Mouse (Mus musculus): ENCODE measurements around the gene Casc4. TPM values are rescaled to one million over a fixed set of nuclear protein-coding genes. Genes with fewer than 3 reads are reported as not detected.
A peak's percentile ranks its signal among the peaks of the same experiment; 100 is the strongest.

Casc4 gene
- polyA plus RNA-seq, 1 experiment from 2014 or later, result 22.9 TPM

DNA sequence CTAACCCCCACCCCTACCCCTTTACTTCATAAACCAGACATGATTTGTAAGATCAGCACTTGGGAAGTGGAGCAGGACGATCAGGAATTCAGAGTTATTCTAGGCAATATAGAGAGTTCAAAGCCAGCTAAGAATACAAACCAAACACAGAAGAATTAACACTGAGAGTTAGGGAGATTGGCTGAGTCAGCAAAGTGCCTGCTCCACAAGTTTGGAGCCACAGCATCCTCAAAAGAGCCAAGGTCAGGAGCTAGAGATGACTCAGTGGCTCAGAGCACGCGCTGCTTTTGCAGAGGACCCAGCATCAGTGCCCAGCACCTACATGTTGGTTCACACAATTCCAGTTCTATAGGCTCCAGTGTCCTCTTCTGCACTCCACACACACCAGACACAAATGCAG lies 76.6 kb downstream of the Casc4 start:
- Histone ChIP-seq H3K36me3 (no peaks in the 10 kb centered on the region), H3K27ac (no peak overlapping the region), H3K4me3 (no peak overlapping the region), H3K4me2 (replicated peaks) (no peak overlapping the region), H3K9ac (no peak overlapping the region), H3K4me1 (no peaks in the 10 kb centered on the region), H3K27me3 (no peaks in the 10 kb centered on the region), H3K9me3 (no peaks in the 10 kb centered on the region)
- ATAC-seq (ENCODE audit: low FRiP score, low read depth), result no peak
- 77% methylated on average over 3 of the region's 3 CpGs for WGBS

DNA sequence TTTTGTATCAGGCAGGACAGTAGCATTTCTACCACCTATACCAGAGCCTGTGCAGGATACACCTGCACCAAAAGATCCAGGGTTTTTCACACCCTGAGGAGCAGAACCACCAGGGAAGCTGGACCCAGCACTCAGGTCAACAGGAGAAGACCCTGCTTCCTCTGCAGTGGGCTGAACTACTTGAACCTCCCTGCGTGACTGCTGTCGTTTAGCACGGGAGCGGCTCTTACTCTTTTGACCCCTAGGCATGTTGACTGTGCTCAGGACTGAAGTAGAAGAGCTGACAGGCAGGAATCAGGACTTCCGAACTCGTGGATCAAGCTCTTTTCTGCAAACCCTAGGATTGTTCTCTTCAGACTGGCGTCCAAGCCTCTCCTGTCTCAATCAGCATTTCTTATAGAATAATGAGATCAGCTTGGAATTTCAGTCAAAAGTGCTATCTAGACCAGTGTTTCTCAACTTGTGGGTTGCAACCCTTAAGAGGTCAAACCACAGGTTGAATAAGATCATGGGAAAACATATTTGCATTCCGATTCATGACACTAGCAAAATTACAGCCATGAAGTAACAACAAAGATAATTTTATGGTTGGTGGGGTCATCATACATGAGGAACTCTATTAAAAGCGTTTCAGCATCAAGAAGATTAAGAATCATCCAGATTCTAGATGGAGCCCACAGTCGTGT lies 88.3 kb downstream of the Casc4 start:
- WGBS, result 22% methylated on average over 10 of the region's 10 CpGs
- H3K4me2 ChIP-seq (replicated peaks), result peak overlapping the region; percentile 85
- H3K36me3 ChIP-seq, result peaks cover 2% of the 10 kb centered on the region; the same call in 1 of the 2 replicates
- peak overlapping the region; percentile 97 for H3K9ac ChIP-seq
- no peaks in the 10 kb centered on the region for H3K9me3 ChIP-seq
- no peak for ATAC-seq (ENCODE audit: low FRiP score, low read depth)
- H3K4me1 ChIP-seq, result peaks cover 21% of the 10 kb centered on the region
- H3K27ac ChIP-seq, result peak overlapping the region; percentile 94
- H3K27me3 ChIP-seq, result no peaks in the 10 kb centered on the region
- peak overlapping the region; percentile 97 for H3K4me3 ChIP-seq

DNA sequence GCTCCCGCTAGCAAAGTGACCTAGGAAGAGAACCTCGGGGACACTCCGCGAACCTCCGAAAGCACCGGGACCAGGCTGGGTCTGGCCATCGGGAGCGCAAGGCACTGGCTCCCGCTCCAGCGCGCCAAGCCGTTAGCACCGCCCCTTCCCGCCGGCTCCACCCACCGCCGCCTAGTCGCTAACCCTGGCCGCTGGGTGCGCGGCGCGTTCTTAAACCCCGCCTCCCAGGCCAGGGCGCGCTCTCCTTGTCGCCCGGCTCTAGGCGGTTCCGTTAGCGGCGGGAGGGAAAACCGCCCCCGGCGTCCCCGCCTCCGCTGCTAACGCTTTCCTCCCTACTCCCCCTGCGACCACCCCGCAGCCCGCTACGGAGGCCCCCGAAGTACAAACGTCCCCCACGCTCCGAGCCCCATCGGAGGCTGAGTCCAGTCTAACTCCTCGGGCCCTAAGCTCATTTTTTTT lies 89.0 kb downstream of the Casc4 start, which contains the start of the genes Ctdspl2 and Mageb3:
Ctdspl2 (plus strand) TSS at position 237 of the 459 bp plus-strand sequence.
Mageb3 (minus strand) TSS at position 328 of the 459 bp plus-strand sequence.
- peak within 1 kb of the TSS; percentile 97 for H3K4me3 ChIP-seq
- peak within 1 kb of the TSS; percentile 94 for H3K27ac ChIP-seq
- H3K4me2 ChIP-seq (replicated peaks), result peak within 1 kb of the TSS; percentile 85
- no peaks in the 10 kb centered on the region for H3K9me3 ChIP-seq
- H3K36me3 ChIP-seq, result peaks cover 7% of the 10 kb centered on the region; the same call in 1 of the 2 replicates
- no peaks in the 10 kb centered on the region for H3K27me3 ChIP-seq
- peak; percentile 96 for ATAC-seq (ENCODE audit: low FRiP score, low read depth)
- peak within 1 kb of the TSS; percentile 97 for H3K9ac ChIP-seq
- WGBS, result under 1% methylated on average over 48 of the region's 48 CpGs
- H3K4me1 ChIP-seq, result peaks cover 21% of the 10 kb centered on the region

DNA sequence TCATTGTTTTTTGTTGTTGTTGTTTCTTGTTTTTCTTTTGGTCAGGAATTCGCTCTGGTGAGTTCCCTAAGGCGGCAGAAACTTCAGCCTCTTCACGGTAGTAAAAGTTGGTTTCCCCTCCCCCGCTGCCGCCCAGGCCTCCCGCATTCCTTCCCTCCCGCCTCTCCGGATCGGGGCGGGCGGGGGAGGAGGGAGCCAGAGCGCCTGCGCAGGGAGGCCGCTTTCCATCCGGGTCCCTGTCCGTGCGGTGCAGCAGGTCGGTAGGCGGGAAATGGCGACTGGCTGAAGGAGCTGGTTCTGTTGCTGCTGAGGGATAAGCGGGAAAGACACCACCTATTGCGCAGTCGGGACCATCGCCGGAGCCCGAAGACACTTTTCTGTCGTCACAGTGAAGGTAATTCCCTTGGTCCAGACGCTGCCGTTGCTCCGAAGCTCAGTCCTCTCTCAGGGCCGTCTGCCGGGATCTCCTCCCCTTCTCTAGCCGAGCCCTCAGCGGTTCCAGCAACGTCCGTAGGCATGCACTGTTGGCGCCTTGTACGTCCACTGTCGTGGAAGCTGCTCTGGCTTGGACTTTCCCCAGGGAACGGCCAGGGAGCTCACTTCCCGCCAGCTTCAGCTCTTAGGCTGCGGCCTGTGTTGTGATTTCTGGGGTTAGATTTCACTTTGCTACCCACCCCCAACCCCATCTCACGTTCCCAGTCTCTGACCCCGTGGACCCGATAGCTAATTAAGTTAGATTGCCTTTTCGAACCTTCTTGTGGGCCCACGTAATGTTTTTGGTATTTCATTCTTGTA lies 89.7 kb downstream of the Casc4 start:
- H3K9ac ChIP-seq, result peak overlapping the region; percentile 97
- ATAC-seq (ENCODE audit: low FRiP score, low read depth), result peak; percentile 94
- peaks cover 9% of the 10 kb centered on the region; the same call in 1 of the 2 replicates for H3K36me3 ChIP-seq
- WGBS, result 2% methylated on average over 43 of the region's 47 CpGs
- no peaks in the 10 kb centered on the region for H3K27me3 ChIP-seq
- no peaks in the 10 kb centered on the region for H3K9me3 ChIP-seq
- H3K4me2 ChIP-seq (replicated peaks), result peak overlapping the region; percentile 85
- H3K27ac ChIP-seq, result peak overlapping the region; percentile 94
- peaks cover 21% of the 10 kb centered on the region for H3K4me1 ChIP-seq
- H3K4me3 ChIP-seq, result peak overlapping the region; percentile 97

DNA sequence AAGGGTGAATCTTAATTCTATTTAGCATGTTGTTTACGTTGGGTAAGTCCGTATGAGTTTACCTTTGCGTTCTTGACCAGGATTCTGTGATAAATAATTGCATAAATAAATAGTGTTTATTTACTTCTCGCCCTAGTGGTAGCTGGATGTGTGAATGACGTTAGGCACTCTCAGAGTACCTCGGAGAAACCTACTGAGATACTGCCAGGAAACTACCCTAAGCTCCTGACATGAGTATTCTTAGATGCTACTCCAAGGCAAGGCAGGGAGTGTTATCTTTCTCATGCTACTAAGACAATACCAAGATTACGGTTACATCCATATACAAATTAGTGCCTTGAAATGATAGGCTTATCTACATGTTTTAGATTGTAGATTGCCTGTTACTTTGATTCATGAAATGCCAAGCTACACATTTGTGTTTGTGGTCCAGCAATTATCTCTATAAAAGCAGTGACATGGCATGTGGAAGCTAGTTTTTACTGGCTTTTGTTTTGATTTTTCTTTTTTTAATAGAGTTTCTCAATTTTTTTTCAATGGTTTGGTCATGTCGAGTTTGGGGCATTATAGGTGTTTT lies 90.5 kb downstream of the Casc4 start:
- Histone ChIP-seq H3K27me3 (no peaks in the 10 kb centered on the region), H3K4me1 (peaks cover 21% of the 10 kb centered on the region), H3K9ac (peak overlapping the region; percentile 97), H3K27ac (0 out of 2 replicates have a peak overlapping the region, but pooled peaks have one; percentile 94), H3K36me3 (peaks cover 15% of the 10 kb centered on the region), H3K4me3 (peak overlapping the region; percentile 97), H3K9me3 (no peaks in the 10 kb centered on the region), H3K4me2 (replicated peaks) (peak overlapping the region; percentile 85)
- WGBS, result 11% methylated on average over 8 of the region's 8 CpGs
- no peak for ATAC-seq (ENCODE audit: low FRiP score, low read depth)

Other genes with a start within 250 kb of the Casc4 start
- 2.0 and 2.4 TPM in 2 replicates for gene Frmd5, start 59.9 kb upstream of the Casc4 start, polyA plus RNA-seq (2015; fragmentation: Nextera tagmentation; extraction: Ambion mirVana)
- 70.1 and 70.8 TPM in 2 replicates for gene Ctdspl2, start 89.0 kb downstream of the Casc4 start, polyA plus RNA-seq (2015; fragmentation: Nextera tagmentation; extraction: Ambion mirVana)
- 0.11 and 0.15 TPM in 2 replicates for gene Mageb3, start 89.1 kb downstream of the Casc4 start, polyA plus RNA-seq (2015; fragmentation: Nextera tagmentation; extraction: Ambion mirVana)
- 12.2 and 12.9 TPM in 2 replicates for gene Eif3j1, start 161.6 kb downstream of the Casc4 start, polyA plus RNA-seq (2015; fragmentation: Nextera tagmentation; extraction: Ambion mirVana)

Measured in limb, embryonic 13.5 days (tissue).